Mouse (Mus musculus): ENCODE results near the gene Actg2.
"Not testable (repeated sequence)": the region's sequence is repeated elsewhere in the genome, so short reads cannot be mapped to it uniquely, and the experiment has no call there.

Actg2 gene

GRCm38 (mm10) chr6:83536028-83536794 lies at the start of gene Actg2:
Gene Actg2 (minus strand): TSS chr6:83536265.
- no peak for DNase-seq (ENCODE audit: low read depth, low spot score)

- not testable (repeated sequence) for DNase-seq (ENCODE audit: low read depth, low spot score)
Observed at GRCm38 (mm10) chr6:83585328-83585727, 49.3 kb upstream of the Actg2 start.

GRCm38 (mm10) chr6:83583591-83583990 lies 47.5 kb upstream of the Actg2 start:
- DNase-seq (ENCODE audit: low read depth, low spot score), result no peak

GRCm38 (mm10) chr6:83582938-83583270 lies 46.8 kb upstream of the Actg2 start:
- DNase-seq (ENCODE audit: low read depth, low spot score), result peak; percentile 53

- DNase-seq (ENCODE audit: low read depth, low spot score), result no peak
Observed at GRCm38 (mm10) chr6:83582135-83582937, 46.3 kb upstream of the Actg2 start.

GRCm38 (mm10) chr6:83577534-83577933 lies 41.5 kb upstream of the Actg2 start:
- no peak for DNase-seq (ENCODE audit: low read depth, low spot score)

- DNase-seq (ENCODE audit: low read depth, low spot score), result no peak
Observed at GRCm38 (mm10) chr6:83575609-83576008, 39.5 kb upstream of the Actg2 start.

- DNase-seq (ENCODE audit: low read depth, low spot score), result peak; percentile 11
Observed at GRCm38 (mm10) chr6:83572671-83573070, 36.6 kb upstream of the Actg2 start, which contains the start of gene Stambp. Gene Stambp (minus strand): TSS chr6:83572729.

- peak; percentile 82 for DNase-seq (ENCODE audit: low read depth, low spot score)
Observed at GRCm38 (mm10) chr6:83571840-83572667, 36.0 kb upstream of the Actg2 start.

GRCm38 (mm10) chr6:83568901-83569862 lies 33.1 kb upstream of the Actg2 start:
- DNase-seq (ENCODE audit: low read depth, low spot score), result no peak

GRCm38 (mm10) chr6:83555972-83556371 lies 19.9 kb upstream of the Actg2 start:
- no peak for DNase-seq (ENCODE audit: low read depth, low spot score)

- DNase-seq (ENCODE audit: low read depth, low spot score), result no peak
Observed at GRCm38 (mm10) chr6:83548346-83548745, 12.3 kb upstream of the Actg2 start.

- no peak for DNase-seq (ENCODE audit: low read depth, low spot score)
Observed at GRCm38 (mm10) chr6:83545778-83546177, 9.7 kb upstream of the Actg2 start.

GRCm38 (mm10) chr6:83541756-83542456 lies 5.8 kb upstream of the Actg2 start:
- no peak for DNase-seq (ENCODE audit: low read depth, low spot score)

- DNase-seq (ENCODE audit: low read depth, low spot score), result no peak
Observed at GRCm38 (mm10) chr6:83540017-83540416, 4.0 kb upstream of the Actg2 start.

- DNase-seq (ENCODE audit: low read depth, low spot score), result no peak
Observed at GRCm38 (mm10) chr6:83536795-83537059, 662 bp upstream of the Actg2 start.

- no peak for DNase-seq (ENCODE audit: low read depth, low spot score)
Observed at GRCm38 (mm10) chr6:83532608-83533007, 3.5 kb downstream of the Actg2 start.

GRCm38 (mm10) chr6:83523194-83523593 lies 12.9 kb downstream of the Actg2 start:
- no peak for DNase-seq (ENCODE audit: low read depth, low spot score)

- DNase-seq (ENCODE audit: low read depth, low spot score), result no peak
Observed at GRCm38 (mm10) chr6:83521784-83522183, 14.3 kb downstream of the Actg2 start.

- no peak for DNase-seq (ENCODE audit: low read depth, low spot score)
Observed at GRCm38 (mm10) chr6:83518637-83519036, 17.4 kb downstream of the Actg2 start.

Data from retina, postnatal 7 days (tissue).